Mouse (Mus musculus) spleen, adult 2 months (tissue): ENCODE results near the gene Heatr5b. TPM values are rescaled to one million over a fixed set of nuclear protein-coding genes. Genes with fewer than 3 reads are reported as not detected.

Experiments used
- DNase-seq, 2 experiments: peaks; one replicate each; pipeline versions ENCODE4 v3.0.0 to v3.0.0-alpha.2; 2012 to 2021; ENCODE audit warnings: low spot score in 2 of 2, low read depth in 1 of 2
- H3K27ac ChIP-seq: fragments of 200-500 bp; 2 replicates; pipeline ENCODE4 v1.5.1; 2012; ENCODE audit warnings: low read length, inconsistent platforms; ENCODE audit not compliant: insufficient read depth
- H3K27me3 ChIP-seq: fragments of 200-500 bp; 2 replicates; pipeline ENCODE4 v1.6.1; 2012; ENCODE audit warnings: mild to moderate bottlenecking, moderate library complexity, low read length, inconsistent platforms; ENCODE audit not compliant: control insufficient read depth, insufficient read depth
- H3K36me3 ChIP-seq: fragments of 200-500 bp; 2 replicates; pipeline ENCODE4 v1.6.1; 2012; ENCODE audit warnings: mild to moderate bottlenecking, low read length, inconsistent platforms; ENCODE audit not compliant: control insufficient read depth, insufficient read depth
- H3K4me1 ChIP-seq: fragments of 200-500 bp; 2 replicates; pipeline ENCODE4 v1.6.1; 2011; ENCODE audit warnings: inconsistent platforms; ENCODE audit not compliant: control insufficient read depth, insufficient read depth, insufficient read length
- H3K4me3 ChIP-seq: fragments of 200-500 bp; 2 replicates; pipeline ENCODE4 v1.5.1; 2011; ENCODE audit warnings: mild to moderate bottlenecking, inconsistent platforms; ENCODE audit not compliant: insufficient read depth, insufficient read length; ENCODE audit errors: extremely low read depth
- CTCF ChIP-seq: fragments of 200-500 bp; IDR thresholded peaks from 2 replicates; pipeline ENCODE4 v1.5.1; 2011; ENCODE audit warnings: mild to moderate bottlenecking, inconsistent platforms; ENCODE audit not compliant: insufficient read depth, insufficient read length, insufficient replicate concordance; ENCODE audit errors: extremely low read depth
- POLR2A ChIP-seq: fragments of 200-500 bp; IDR thresholded peaks from 2 replicates; pipeline ENCODE4 v1.6.1; 2011; ENCODE audit warnings: low read depth, low read length, inconsistent platforms
- WGBS: fragments of 180-500 bp; shearing (Covaris S2); methylation state at CpG from one replicate; pipeline ENCODE4 v1.1.7; 2018; 5-methylcytosine and 5-hydroxymethylcytosine counted together
- polyA plus RNA-seq: library from polyadenylated mRNA; depleted of rRNA; stranded (reverse); fragments of >200 nt; gene quantifications from 2 replicates; pipeline ENCODE4 v1.2.3, GENCODE M21; 2012; rRNA removed

Heatr5b gene
- polyA plus RNA-seq, 1 experiment = 11.2 TPM

DNA sequence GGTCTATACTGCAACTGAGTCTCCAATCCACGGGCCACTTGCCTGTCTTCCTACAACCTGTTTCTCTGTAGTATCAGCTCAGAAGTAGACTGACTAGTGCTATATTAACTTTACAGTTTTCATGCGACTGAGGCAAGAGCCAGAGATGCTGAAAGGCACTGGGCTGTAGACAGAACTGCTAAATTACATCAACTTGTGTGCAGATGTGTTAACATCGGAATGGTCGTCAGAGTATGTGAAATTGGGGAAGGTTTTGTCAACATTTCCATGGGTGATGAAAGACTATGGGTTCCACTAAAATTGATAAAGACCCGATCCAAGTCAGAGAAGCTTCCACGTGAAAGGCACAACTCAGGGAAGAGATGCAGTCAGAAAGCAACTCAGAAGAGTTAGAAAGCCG is 132.2 kb downstream of the Heatr5b start:
- WGBS = 95% methylated on average over 7 of the region's 7 CpGs
- Histone ChIP-seq H3K27ac (no peak overlapping the region), H3K27me3 (no peaks in the 10 kb centered on the region), H3K36me3 (peaks cover 4% of the 10 kb centered on the region), H3K4me1 (no peaks in the 10 kb centered on the region), H3K4me3 (no peak overlapping the region)
- DNase-seq = no peak
- no peak for TF ChIP-seq POLR2A
- no peak for TF ChIP-seq CTCF

Other genes with a start within 250 kb of the Heatr5b start
- gene Strn, start 98.2 kb downstream of the Heatr5b start, polyA plus RNA-seq = 6.0 and 6.4 TPM in 2 replicates
- gene Gpatch11, start 203 bp upstream of the Heatr5b start, polyA plus RNA-seq = 6.2 and 8.9 TPM in 2 replicates
- 1.6 and 3.0 TPM in 2 replicates for gene Eif2ak2, start 47.2 kb upstream of the Heatr5b start, polyA plus RNA-seq
- gene Sult6b1, start 71.6 kb upstream of the Heatr5b start, polyA plus RNA-seq = not detected in 2 replicates
- 2.4 and 3.0 TPM in 2 replicates for gene Cebpzos, start 81.1 kb upstream of the Heatr5b start, polyA plus RNA-seq
- 3.9 and 6.3 TPM in 2 replicates for gene Cebpz, start 101.7 kb upstream of the Heatr5b start, polyA plus RNA-seq
- 2.5 TPM in 2 replicates for gene Ndufaf7, start 101.8 kb upstream of the Heatr5b start, polyA plus RNA-seq
- 5.3 and 5.9 TPM in 2 replicates for gene Prkd3, start 185.5 kb upstream of the Heatr5b start, polyA plus RNA-seq
- gene Qpct, start 216.5 kb upstream of the Heatr5b start, polyA plus RNA-seq = 0.72 and 0.95 TPM in 2 replicates